Mouse (Mus musculus) lung, adult 2 months (tissue): ENCODE measurements at regions not wholly inside any gene's neighbourhood (a gene's known extent, or its start where the extent isn't known, plus 50 kb on each side); places are given as distances from the start of the nearest gene placed in this dataset.

Source experiments
- CTCF ChIP-seq: fragments of 200-500 bp; IDR thresholded peaks from 2 replicates; pipeline ENCODE4 v1.5.1; 2011; ENCODE audit warnings: mild to moderate bottlenecking, low read length, control low read depth; ENCODE audit not compliant: insufficient read depth
- POLR2A ChIP-seq: fragments of 200-500 bp; IDR thresholded peaks from 2 replicates; pipeline ENCODE4 v1.6.1; 2011; ENCODE audit warnings: low read depth, mild to moderate bottlenecking, control low read depth, low read length, borderline replicate concordance; ENCODE audit errors: extremely low read depth

- TF ChIP-seq POLR2A, result no peak
- no peak for TF ChIP-seq CTCF
Observed at GRCm38 (mm10) chr2:160503597-160504393, 136.9 kb upstream of the Mafb start.
